Mouse (Mus musculus): Measurements from ENCODE around the gene Dgkg.

DNA sequence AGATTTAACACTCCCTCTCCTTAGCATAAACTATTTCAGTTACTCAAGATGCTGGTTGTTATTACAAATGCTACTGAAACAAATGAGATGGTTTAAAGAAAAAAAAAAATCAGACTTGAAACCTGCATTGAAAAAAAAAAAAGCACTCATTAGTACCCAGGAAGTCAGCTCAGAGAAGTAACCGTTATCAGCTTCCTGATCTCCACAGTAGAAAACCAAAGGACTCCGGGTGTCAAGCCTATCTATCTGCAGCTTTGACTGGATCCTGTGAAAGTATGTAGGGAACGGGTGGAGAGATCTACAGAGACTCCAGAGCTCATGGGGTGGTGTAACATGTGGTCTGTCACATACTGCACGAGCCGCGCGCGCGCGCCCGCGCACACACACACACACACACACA lies 225.2 kb downstream of the Dgkg start:
- TF ChIP-seq CTCF (IDR thresholded peaks at IDR 0.05; ENCODE audit: low read depth, low read length) (no peak), POLR2A (IDR thresholded peaks at IDR 0.05; ENCODE audit: borderline replicate concordance, low read depth, low read length) (no peak)
